Mouse (Mus musculus) heart, postnatal 4 days (tissue): ENCODE data around the gene Unc45b. TPM values are rescaled to one million over a fixed set of nuclear protein-coding genes. Genes with fewer than 3 reads are reported as not detected.

ENCODE experiments used
- DNase-seq: peaks from one replicate; pipeline ENCODE4 v3.0.0; 2021
- total RNA-seq, 2 experiments: library from RNA; stranded (reverse); gene quantifications; 2 replicates each; pipeline ENCODE4 v1.2.3; 2021

The Unc45b gene
- 100 to 1,000 TPM; 177 to 187 TPM for total RNA-seq

GRCm38 (mm10) chr11:82910250-82910649 lies at the start of gene Unc45b:
Gene Unc45b, plus strand, starts transcription at chr11:82910550.
- no peak for DNase-seq

GRCm38 (mm10) chr11:82860759-82861158 lies 49.6 kb upstream of the Unc45b start:
- no peak for DNase-seq

- DNase-seq, result no peak
Measured at GRCm38 (mm10) chr11:82861558-82861957, 48.8 kb upstream of the Unc45b start.

- DNase-seq, result no peak
Measured at GRCm38 (mm10) chr11:82862638-82863037, 47.7 kb upstream of the Unc45b start.

GRCm38 (mm10) chr11:82863059-82863458 lies 47.3 kb upstream of the Unc45b start:
- DNase-seq, result no peak

GRCm38 (mm10) chr11:82863488-82863931 lies 46.8 kb upstream of the Unc45b start:
- no peak for DNase-seq

- no peak for DNase-seq
Measured at GRCm38 (mm10) chr11:82865957-82866356, 44.4 kb upstream of the Unc45b start.

- DNase-seq, result no peak
Measured at GRCm38 (mm10) chr11:82866850-82867564, 43.3 kb upstream of the Unc45b start.

- DNase-seq, result no peak
Measured at GRCm38 (mm10) chr11:82867956-82868355, 42.4 kb upstream of the Unc45b start.

- DNase-seq, result no peak
Measured at GRCm38 (mm10) chr11:82869506-82870172, 40.7 kb upstream of the Unc45b start.

- peak; percentile 50 for DNase-seq
Measured at GRCm38 (mm10) chr11:82870173-82871030, 39.9 kb upstream of the Unc45b start.

GRCm38 (mm10) chr11:82871031-82871446 lies 39.3 kb upstream of the Unc45b start, which contains the start of gene Rffl:
Gene Rffl, minus strand, starts transcription at chr11:82871210.
- peak; percentile 97 for DNase-seq

- no peak for DNase-seq
Measured at GRCm38 (mm10) chr11:82874924-82875323, 35.4 kb upstream of the Unc45b start.

GRCm38 (mm10) chr11:82875631-82876030 lies 34.7 kb upstream of the Unc45b start:
- no peak for DNase-seq

- DNase-seq, result no peak
Measured at GRCm38 (mm10) chr11:82877726-82878344, 32.5 kb upstream of the Unc45b start.

GRCm38 (mm10) chr11:82883180-82883579 lies 27.2 kb upstream of the Unc45b start:
- DNase-seq, result no peak

- DNase-seq, result no peak
Measured at GRCm38 (mm10) chr11:82886559-82886958, 23.8 kb upstream of the Unc45b start.

GRCm38 (mm10) chr11:82888491-82888946 lies 21.8 kb upstream of the Unc45b start:
- no peak for DNase-seq

- DNase-seq, result peak; percentile 20
Measured at GRCm38 (mm10) chr11:82889524-82890341, 20.6 kb upstream of the Unc45b start.

- peak; percentile 97 for DNase-seq
Measured at GRCm38 (mm10) chr11:82890342-82890762, 20.0 kb upstream of the Unc45b start, which contains the start of gene Rad51d. Gene Rad51d, minus strand, starts transcription at chr11:82890614.

- DNase-seq, result no peak
Measured at GRCm38 (mm10) chr11:82891936-82892335, 18.4 kb upstream of the Unc45b start, which contains the start of gene Fndc8. Gene Fndc8, plus strand, starts transcription at chr11:82892124.
